Mouse (Mus musculus) brain, embryonic 14.5 days (tissue): ENCODE measurements around the gene Akr1b3.

ENCODE experiments used
- CTCF ChIP-seq: fragments of 200-500 bp; IDR thresholded peaks from 2 replicates; pipeline ENCODE4 v1.5.1; 2012; ENCODE audit warnings: inconsistent platforms, mild to moderate bottlenecking, moderate library complexity, borderline replicate concordance; ENCODE audit not compliant: insufficient read depth, insufficient read length; ENCODE audit errors: extremely low read depth
- POLR2A ChIP-seq: fragments of 200-500 bp; IDR thresholded peaks from 2 replicates; pipeline ENCODE4 v1.6.1; 2012; ENCODE audit warnings: mild to moderate bottlenecking, inconsistent platforms, borderline replicate concordance; ENCODE audit not compliant: poor library complexity, insufficient read depth, insufficient read length, severe bottlenecking; ENCODE audit errors: extremely low read depth

- TF ChIP-seq CTCF (no peak), POLR2A (no peak)
Measured at GRCm38 (mm10) chr6:34334673-34335072, 17.4 kb upstream of the Akr1b3 start.
